Mouse (Mus musculus) heart, adult 18-20 months (tissue): Measurements from ENCODE around the gene Lrrc36. TPM values are rescaled to one million over a fixed set of nuclear protein-coding genes. Genes with fewer than 3 reads are reported as not detected.

Source experiments
- DNase-seq, 2 experiments: peaks; one replicate each; pipeline ENCODE4 v3.0.0; 2021 to 2022; ENCODE audit warnings: mixed read lengths in 1 of 2
- total RNA-seq, 2 experiments: library from RNA; stranded (reverse); gene quantifications; 2 replicates each; pipeline ENCODE4 v1.2.3; 2021

Gene Lrrc36
- total RNA-seq, 2 experiments from 2014 or later, result 0.27 to 0.64 TPM

GRCm38 (mm10) chr8:105482123-105482522 is 68.8 kb downstream of the Lrrc36 start:
- DNase-seq, result peak in 1 of 2 experiments; percentile 14

- peak; percentile 73 to 78 for DNase-seq
Measured at GRCm38 (mm10) chr8:105483212-105484029, 70.0 kb downstream of the Lrrc36 start.

GRCm38 (mm10) chr8:105484030-105484368 is 70.6 kb downstream of the Lrrc36 start:
- DNase-seq, result peak; percentile 35 to 54

GRCm38 (mm10) chr8:105484392-105484791 is 71.0 kb downstream of the Lrrc36 start:
- DNase-seq, result peak; percentile 69 to 75

GRCm38 (mm10) chr8:105488082-105488481 is 74.7 kb downstream of the Lrrc36 start:
- DNase-seq, result no peak

GRCm38 (mm10) chr8:105489281-105489680 is 75.9 kb downstream of the Lrrc36 start:
- no peak for DNase-seq

GRCm38 (mm10) chr8:105493495-105493894 is 80.1 kb downstream of the Lrrc36 start:
- no peak for DNase-seq

- DNase-seq, result no peak
Measured at GRCm38 (mm10) chr8:105494566-105494965, 81.2 kb downstream of the Lrrc36 start.

GRCm38 (mm10) chr8:105495350-105496302 is 82.3 kb downstream of the Lrrc36 start:
- DNase-seq, result peak in 1 of 2 experiments; percentile 38

GRCm38 (mm10) chr8:105496439-105497180 is 83.2 kb downstream of the Lrrc36 start, which contains the start of gene Zdhhc1:
Gene Zdhhc1 (minus strand): TSS chr8:105496902.
- DNase-seq, result peak; percentile 91 to 94

- DNase-seq, result peak; percentile 26 to 38
Measured at GRCm38 (mm10) chr8:105499787-105500186, 86.4 kb downstream of the Lrrc36 start.

GRCm38 (mm10) chr8:105504617-105505016 is 91.2 kb downstream of the Lrrc36 start:
- DNase-seq, result peak in 1 of 2 experiments; percentile 71

GRCm38 (mm10) chr8:105506977-105507376 is 93.6 kb downstream of the Lrrc36 start:
- DNase-seq, result no peak

- no peak for DNase-seq
Measured at GRCm38 (mm10) chr8:105508758-105509157, 95.4 kb downstream of the Lrrc36 start.

- DNase-seq, result no peak
Measured at GRCm38 (mm10) chr8:105509997-105510735, 96.8 kb downstream of the Lrrc36 start.

Other genes starting within 250 kb of the Lrrc36 start
- gene Cbfb, start 242.9 kb upstream of the Lrrc36 start, total RNA-seq, result 10 to 100 TPM; 19.6 to 21.7 TPM
- 10 to 100 TPM; 18.1 to 19.4 TPM for gene D230025D16Rik, start 188.4 kb upstream of the Lrrc36 start, total RNA-seq
- gene B3gnt9, start 158.4 kb upstream of the Lrrc36 start, total RNA-seq, result 1 to 10 TPM; 3.3 TPM
- 1 to 10 TPM; 4.9 to 5.8 TPM for gene Tradd, start 149.0 kb upstream of the Lrrc36 start, total RNA-seq
- gene Fbxl8, start 148.9 kb upstream of the Lrrc36 start, total RNA-seq, result 1 to 10 TPM; 2.9 to 3.0 TPM
- 1 to 10 TPM; 4.6 to 4.7 TPM for gene Hsf4, start 143.8 kb upstream of the Lrrc36 start, total RNA-seq
- 10 to 100 TPM; 22.1 to 25.7 TPM for gene Nol3, start 137.4 kb upstream of the Lrrc36 start, total RNA-seq
- gene 4931428F04Rik, start 123.7 kb upstream of the Lrrc36 start, total RNA-seq, result 1 to 10 TPM; 1.1 to 1.6 TPM
- 1 to 10 TPM; 2.9 to 3.0 TPM for gene Exoc3l, start 117.5 kb upstream of the Lrrc36 start, total RNA-seq
- gene E2f4, start 115.9 kb upstream of the Lrrc36 start, total RNA-seq, result 10 to 100 TPM; 21.6 TPM
- 1 to 10 TPM in 1 of 2 experiments, under 1 TPM in 1; 0.60 to 1.6 TPM for gene Elmo3, start 108.0 kb upstream of the Lrrc36 start, total RNA-seq
- under 1 TPM; 0.59 to 0.60 TPM for gene Lrrc29, start 87.3 kb upstream of the Lrrc36 start, total RNA-seq
- gene Tmem208, start 87.2 kb upstream of the Lrrc36 start, total RNA-seq, result 10 to 100 TPM; 24.3 to 26.6 TPM
- gene Fhod1, start 65.6 kb upstream of the Lrrc36 start, total RNA-seq, result 1 to 10 TPM; 4.5 to 5.2 TPM
- gene Slc9a5, start 64.7 kb upstream of the Lrrc36 start, total RNA-seq, result under 1 TPM; 0.37 to 0.39 TPM
- not detected for gene Plekhg4, start 40.3 kb upstream of the Lrrc36 start, total RNA-seq
- gene Kctd19, start 69 bp upstream of the Lrrc36 start, total RNA-seq, result not detected
- 10 to 100 TPM; 38.0 to 41.4 TPM for gene Tppp3, start 58.0 kb downstream of the Lrrc36 start, total RNA-seq
- gene Zdhhc1, start 83.3 kb downstream of the Lrrc36 start, total RNA-seq, result 10 to 100 TPM; 12.5 to 14.2 TPM
- under 1 TPM; 0.21 to 0.22 TPM for gene Hsd11b2, start 105.2 kb downstream of the Lrrc36 start, total RNA-seq
- 10 to 100 TPM; 50.4 to 53.2 TPM for gene Atp6v0d1, start 152.5 kb downstream of the Lrrc36 start, total RNA-seq
- gene Ripor1, start 191.7 kb downstream of the Lrrc36 start, total RNA-seq, result 10 to 100 TPM; 40.1 to 42.6 TPM
- 10 to 100 TPM; 39.9 to 40.9 TPM for gene Ctcf, start 223.0 kb downstream of the Lrrc36 start, total RNA-seq
- not detected for gene Agrp, start 223.8 kb downstream of the Lrrc36 start, total RNA-seq